Mouse (Mus musculus): ENCODE results near the gene Dmp1.

DNA sequence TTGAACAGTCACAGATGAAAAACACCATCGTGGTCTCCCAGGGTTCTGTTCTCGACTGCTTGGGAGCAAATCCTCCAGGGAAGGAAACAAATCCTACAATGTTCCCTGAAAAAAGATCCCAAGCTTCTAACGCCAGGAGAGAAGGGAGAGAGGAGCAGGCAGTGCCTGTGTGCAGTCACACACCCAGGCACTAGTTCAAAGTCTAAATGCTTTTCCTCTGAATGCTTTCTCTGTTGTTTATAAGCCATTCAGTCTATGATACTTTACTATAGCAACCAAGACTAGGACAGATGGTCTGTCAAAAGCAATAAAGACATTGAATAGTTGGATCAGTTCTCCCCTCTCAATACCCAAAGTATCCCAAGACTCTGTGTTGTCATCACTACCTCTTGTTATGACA lies 15.1 kb upstream of the Dmp1 start:
- TF ChIP-seq CTCF (IDR thresholded peaks at IDR 0.05; ENCODE audit: extremely low read depth, insufficient read length, insufficient replicate concordance, low read depth, low read length), result no peak
- no peak for TF ChIP-seq POLR2A (IDR thresholded peaks at IDR 0.05; ENCODE audit: low read depth, low read length)

Data from small intestine, adult 2 months (tissue).